Mouse (Mus musculus): Measurements from ENCODE around the gene Ly6g6f. TPM values are rescaled to one million over a fixed set of nuclear protein-coding genes. Genes with fewer than 3 reads are reported as not detected.

Ly6g6f gene
- polyA plus RNA-seq, 1 experiment, result not detected

DNA sequence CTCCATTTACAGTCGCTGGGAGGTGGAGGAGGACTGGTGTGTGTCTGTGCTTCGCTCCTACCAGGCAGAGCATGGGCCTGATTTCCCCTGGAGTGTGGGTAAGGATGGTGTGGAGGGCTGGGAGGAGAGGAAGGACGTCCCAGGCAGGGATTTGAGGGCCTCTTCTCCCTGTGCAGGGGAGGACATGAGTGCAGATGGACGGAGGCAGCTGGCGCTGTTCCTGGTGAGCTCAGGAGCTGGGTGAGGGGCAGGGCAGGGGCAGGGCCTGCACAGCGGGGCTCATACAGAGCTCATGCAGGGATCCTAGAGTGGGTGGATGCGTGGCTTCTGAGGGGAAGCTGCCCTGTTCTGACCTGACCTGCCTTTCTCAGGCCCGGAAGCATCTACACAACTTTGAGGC, 16.9 kb upstream of the Ly6g6f start:
- Histone ChIP-seq H3K4me1 (ENCODE audit: control insufficient read depth, insufficient read depth, low read length) (peaks cover 4% of the 10 kb centered on the region), H3K27ac (ENCODE audit: insufficient read depth, low read depth, low read length) (no peak overlapping the region), H3K4me3 (ENCODE audit: insufficient read depth, low read depth, low read length) (no peak overlapping the region)
- 69% methylated on average over 8 of the region's 8 CpGs for WGBS
- TF ChIP-seq POLR2A (IDR thresholded peaks at IDR 0.05; ENCODE audit: insufficient read depth, low read depth, low read length) (no peak), CTCF (IDR thresholded peaks at IDR 0.05; ENCODE audit: insufficient read depth, low read depth, low read length) (no peak)

DNA sequence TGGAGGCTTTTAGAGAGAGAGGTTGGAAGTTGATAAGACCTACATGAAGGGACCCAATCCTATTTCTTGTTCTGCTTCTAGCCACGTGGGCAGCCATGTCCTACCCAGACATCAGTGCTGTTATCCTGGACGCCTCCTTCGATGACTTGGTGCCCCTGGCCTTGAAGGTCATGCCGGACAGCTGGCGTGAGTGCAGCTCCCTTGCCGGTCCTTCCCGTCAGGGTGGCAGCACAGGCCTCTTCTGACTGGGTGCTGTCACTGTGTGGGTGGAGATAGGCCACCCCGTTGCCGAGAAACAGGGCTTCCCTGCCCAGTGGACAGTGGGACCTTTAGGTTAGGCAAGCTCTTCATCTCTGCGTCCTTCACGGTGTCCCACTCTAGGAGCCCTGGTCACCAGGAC, 15.8 kb upstream of the Ly6g6f start:
- no peak for TF ChIP-seq POLR2A (IDR thresholded peaks at IDR 0.05; ENCODE audit: insufficient read depth, low read depth, low read length)
- TF ChIP-seq CTCF (IDR thresholded peaks at IDR 0.05; ENCODE audit: insufficient read depth, low read depth, low read length), result no peak
- no peak overlapping the region for H3K27ac ChIP-seq (ENCODE audit: insufficient read depth, low read depth, low read length)
- H3K4me3 ChIP-seq (ENCODE audit: insufficient read depth, low read depth, low read length), result no peak overlapping the region
- H3K4me1 ChIP-seq (ENCODE audit: control insufficient read depth, insufficient read depth, low read length), result peaks cover 16% of the 10 kb centered on the region
- WGBS, result 87% methylated on average over 11 of the region's 11 CpGs

DNA sequence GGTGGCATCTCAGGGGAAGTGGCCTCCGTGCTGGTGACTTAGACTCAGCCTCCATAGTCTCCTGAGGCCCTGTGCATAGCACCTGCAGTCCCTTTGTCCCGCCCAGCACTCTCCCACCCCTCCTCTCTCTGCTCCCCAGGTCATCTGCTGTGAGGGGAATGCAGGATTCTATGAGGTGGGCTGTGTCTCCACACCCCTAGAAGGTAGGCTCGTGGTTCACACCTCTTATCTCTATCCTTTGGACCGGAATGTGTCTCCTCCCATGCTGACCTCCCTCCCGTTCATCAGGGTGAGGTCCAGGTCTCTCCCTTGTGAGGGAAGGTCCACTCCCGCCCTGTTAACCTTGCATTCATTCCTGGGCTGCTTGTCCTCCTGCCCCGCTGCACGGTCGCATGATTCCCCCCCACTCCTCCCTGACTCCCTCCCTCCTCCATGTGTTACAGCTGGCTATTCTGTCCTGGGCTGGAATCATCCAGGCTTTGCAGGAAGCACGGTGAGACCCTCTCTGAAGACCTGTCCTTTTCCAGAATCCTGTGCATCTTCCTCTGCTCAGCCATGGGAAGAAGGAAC, 14.9 kb upstream of the Ly6g6f start:
- Histone ChIP-seq H3K27ac (ENCODE audit: insufficient read depth, low read depth, low read length) (no peak overlapping the region), H3K4me1 (ENCODE audit: control insufficient read depth, insufficient read depth, low read length) (peaks cover 16% of the 10 kb centered on the region; the same call in 1 of the 2 replicates), H3K4me3 (ENCODE audit: insufficient read depth, low read depth, low read length) (no peak overlapping the region)
- TF ChIP-seq CTCF (IDR thresholded peaks at IDR 0.05; ENCODE audit: insufficient read depth, low read depth, low read length) (no peak), POLR2A (IDR thresholded peaks at IDR 0.05; ENCODE audit: insufficient read depth, low read depth, low read length) (no peak)
- 80% methylated on average over 10 of the region's 10 CpGs for WGBS

DNA sequence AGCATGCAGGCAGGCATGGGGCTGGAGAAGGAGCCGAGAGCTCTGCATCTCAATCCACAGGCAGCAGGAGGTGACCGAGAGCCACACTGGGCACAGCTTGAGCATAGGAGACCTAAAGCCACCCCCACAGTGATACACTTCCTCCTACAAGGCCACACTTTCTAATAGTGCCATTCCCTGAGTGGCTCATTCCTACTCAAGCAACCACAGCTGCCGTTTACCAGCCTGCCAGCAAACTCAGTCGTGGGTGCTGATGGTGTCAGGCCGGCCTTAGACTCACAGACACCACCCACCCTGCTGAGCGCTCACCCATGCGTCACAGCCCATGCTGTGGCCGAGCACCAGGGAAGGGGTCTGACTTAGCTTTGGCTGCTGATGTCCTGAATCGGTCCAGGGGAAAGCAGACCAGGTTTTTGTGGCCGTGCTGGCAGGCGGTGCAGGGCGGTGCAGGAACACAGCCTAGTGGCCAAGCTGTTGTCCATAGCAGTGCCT, 11.8 kb upstream of the Ly6g6f start:
- no peak for TF ChIP-seq CTCF (IDR thresholded peaks at IDR 0.05; ENCODE audit: insufficient read depth, low read depth, low read length)
- no peak for TF ChIP-seq POLR2A (IDR thresholded peaks at IDR 0.05; ENCODE audit: insufficient read depth, low read depth, low read length)
- peaks cover 19% of the 10 kb centered on the region; the same call in 1 of the 2 replicates for H3K4me1 ChIP-seq (ENCODE audit: control insufficient read depth, insufficient read depth, low read length)
- no peak overlapping the region for H3K4me3 ChIP-seq (ENCODE audit: insufficient read depth, low read depth, low read length)
- WGBS, result 60% methylated on average over 12 of the region's 12 CpGs
- no peak overlapping the region for H3K27ac ChIP-seq (ENCODE audit: insufficient read depth, low read depth, low read length)

DNA sequence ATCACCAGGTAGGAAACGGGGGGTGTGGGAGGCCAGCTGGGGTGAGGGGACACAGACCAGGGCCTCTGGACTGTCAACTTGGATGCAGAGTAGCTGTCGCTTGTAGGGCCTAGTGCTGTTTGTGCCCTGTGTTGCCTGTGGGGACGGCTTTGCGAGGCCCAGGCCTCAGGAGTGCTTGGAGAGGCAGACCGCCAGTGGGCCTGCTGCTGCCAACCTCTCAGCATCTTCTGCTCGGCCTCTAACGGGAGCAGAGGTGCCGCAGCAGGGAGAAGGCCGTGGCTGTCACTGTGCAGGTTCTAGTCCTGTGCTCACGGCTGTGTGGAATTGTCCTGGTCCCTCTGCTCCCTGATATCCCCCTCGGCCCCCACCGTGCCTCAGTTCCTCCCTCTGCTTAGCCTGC, 11.2 kb upstream of the Ly6g6f start:
- H3K4me3 ChIP-seq (ENCODE audit: insufficient read depth, low read depth, low read length), result no peak overlapping the region
- 81% methylated on average over 12 of the region's 12 CpGs for WGBS
- peaks cover 19% of the 10 kb centered on the region; the same call in 1 of the 2 replicates for H3K4me1 ChIP-seq (ENCODE audit: control insufficient read depth, insufficient read depth, low read length)
- no peak overlapping the region for H3K27ac ChIP-seq (ENCODE audit: insufficient read depth, low read depth, low read length)
- TF ChIP-seq CTCF (IDR thresholded peaks at IDR 0.05; ENCODE audit: insufficient read depth, low read depth, low read length), result no peak
- no peak for TF ChIP-seq POLR2A (IDR thresholded peaks at IDR 0.05; ENCODE audit: insufficient read depth, low read depth, low read length)

DNA sequence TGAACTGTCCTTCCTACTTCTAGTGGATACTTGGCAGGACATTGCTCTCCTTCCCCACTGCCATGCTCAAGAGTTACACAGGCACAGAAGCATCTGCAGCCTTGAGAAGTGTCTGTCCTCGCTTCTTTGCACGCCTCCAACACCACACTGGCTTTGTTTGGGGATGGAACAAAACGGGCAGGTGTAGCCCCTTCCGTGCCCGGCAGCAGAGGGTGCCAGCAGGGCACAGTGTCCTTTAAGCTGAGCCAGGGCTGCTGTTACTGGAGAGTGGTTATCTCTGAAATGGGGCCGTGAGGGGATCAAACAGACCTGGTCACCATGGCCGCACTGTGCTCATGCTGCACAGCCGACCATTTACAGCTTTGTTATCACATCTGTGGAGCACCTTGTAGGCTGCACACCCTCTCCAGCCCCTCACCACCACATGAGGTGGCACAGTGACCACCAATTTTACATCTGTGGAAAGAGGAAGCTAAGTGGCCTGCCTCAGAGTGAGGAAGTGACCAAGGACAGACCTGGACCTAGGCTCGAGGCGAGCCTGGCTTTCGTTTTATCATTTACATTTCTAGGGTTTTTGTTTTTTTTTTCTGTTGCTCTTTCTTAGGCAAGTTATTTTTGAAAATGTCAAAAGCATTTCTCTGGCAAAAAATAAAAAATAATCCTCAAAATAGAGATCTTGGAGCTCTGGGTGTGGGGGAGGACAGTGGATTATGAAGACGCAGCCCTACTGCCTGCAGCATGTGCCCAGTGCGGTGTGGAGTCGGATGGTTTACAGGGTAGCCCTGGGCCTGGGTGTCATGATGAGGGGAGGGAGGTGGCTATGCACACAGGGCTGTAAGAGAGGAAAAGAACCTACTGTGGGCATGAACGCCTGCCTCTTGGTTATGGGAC, 9.3 kb upstream of the Ly6g6f start:
- TF ChIP-seq POLR2A (IDR thresholded peaks at IDR 0.05; ENCODE audit: insufficient read depth, low read depth, low read length), result no peak
- TF ChIP-seq CTCF (IDR thresholded peaks at IDR 0.05; ENCODE audit: insufficient read depth, low read depth, low read length), result no peak
- WGBS, result 83% methylated on average over 15 of the region's 15 CpGs
- Histone ChIP-seq H3K4me3 (ENCODE audit: insufficient read depth, low read depth, low read length) (no peak overlapping the region), H3K4me1 (ENCODE audit: control insufficient read depth, insufficient read depth, low read length) (peaks cover 31% of the 10 kb centered on the region), H3K27ac (ENCODE audit: insufficient read depth, low read depth, low read length) (no peak overlapping the region)

DNA sequence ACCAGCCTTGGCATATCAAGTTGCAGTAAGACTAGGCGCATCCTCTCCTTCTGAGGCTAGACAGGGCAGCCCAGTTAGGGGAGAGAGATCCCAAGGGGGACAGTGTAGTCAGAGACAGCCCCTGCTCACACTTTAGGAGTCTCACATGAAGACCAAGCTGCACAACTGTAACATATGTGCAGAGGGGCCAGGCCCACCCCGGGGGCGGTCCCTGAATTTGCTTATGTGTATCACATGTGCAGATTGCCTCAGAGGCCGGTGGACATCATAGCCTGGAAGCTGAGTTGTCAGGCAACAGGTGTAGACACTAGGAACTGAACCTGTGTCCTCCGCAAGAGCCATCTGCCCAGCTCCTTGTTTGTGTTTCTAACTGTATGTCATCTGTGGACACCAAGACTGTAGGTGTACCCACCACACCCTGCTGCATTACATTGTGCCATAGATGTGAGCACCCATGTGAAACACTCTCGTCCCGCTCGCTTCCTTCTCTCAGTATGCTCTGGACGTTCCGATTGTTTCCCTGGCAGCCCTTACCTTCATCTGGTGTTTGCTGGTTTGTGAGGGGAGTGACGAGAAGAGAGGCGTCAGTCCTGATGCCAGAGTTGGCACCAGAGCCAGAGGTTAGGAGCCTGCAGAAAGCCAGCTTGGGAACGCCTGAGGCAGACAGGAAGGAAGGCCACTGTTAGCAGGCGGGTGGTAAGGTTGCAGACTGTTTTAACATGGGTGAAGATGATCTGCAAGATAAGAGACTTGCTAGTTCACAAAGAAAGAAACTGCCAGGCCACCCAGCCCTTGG, 7.2 kb upstream of the Ly6g6f start:
- no peak for TF ChIP-seq CTCF (IDR thresholded peaks at IDR 0.05; ENCODE audit: insufficient read depth, low read depth, low read length)
- Histone ChIP-seq H3K4me3 (ENCODE audit: insufficient read depth, low read depth, low read length) (no peak overlapping the region), H3K4me1 (ENCODE audit: control insufficient read depth, insufficient read depth, low read length) (peaks cover 31% of the 10 kb centered on the region), H3K27ac (ENCODE audit: insufficient read depth, low read depth, low read length) (no peak overlapping the region)
- whole genome bisulfite sequencing, result 92% methylated on average over 14 of the region's 14 CpGs

DNA sequence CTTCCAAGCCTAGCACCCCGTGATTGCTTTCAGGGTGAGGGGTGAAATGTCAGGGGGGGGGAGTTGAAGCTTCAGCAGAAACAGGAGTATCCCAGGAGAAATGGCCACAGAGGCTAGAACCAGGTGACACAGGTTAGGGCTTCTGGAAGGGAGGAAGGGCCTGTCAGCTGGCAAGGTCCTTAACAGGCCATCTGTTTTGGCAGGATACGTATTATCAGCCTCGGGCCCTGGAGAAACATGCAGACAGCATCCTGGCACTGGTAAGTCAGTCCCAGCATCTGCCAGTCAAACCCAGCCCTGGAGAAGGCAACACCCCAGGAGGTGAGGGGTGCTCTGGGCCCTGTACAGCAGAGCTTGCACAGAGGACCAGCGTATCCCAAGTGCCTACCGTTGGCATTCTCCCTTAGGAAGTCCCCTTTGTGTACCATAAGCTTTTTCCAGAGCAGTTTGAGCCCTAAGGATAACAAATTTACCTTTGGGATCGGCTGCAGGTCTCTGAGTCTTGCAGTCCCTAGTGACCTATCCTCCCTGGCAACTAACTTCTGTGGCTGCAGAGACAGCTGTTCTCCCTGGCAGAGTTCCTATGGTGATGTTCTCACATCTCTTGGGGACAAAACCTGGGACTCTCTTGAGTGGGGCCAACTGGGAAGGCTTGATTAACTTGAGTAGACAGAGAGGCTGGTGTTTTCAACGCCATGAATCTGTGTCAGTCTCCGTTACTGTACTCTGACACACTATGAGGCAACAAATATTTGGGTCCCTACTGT, 4.9 kb upstream of the Ly6g6f start:
- TF ChIP-seq POLR2A (IDR thresholded peaks at IDR 0.05; ENCODE audit: insufficient read depth, low read depth, low read length) (no peak), CTCF (IDR thresholded peaks at IDR 0.05; ENCODE audit: insufficient read depth, low read depth, low read length) (no peak)
- Histone ChIP-seq H3K4me3 (ENCODE audit: insufficient read depth, low read depth, low read length) (peak overlapping the region; percentile 78), H3K27ac (ENCODE audit: insufficient read depth, low read depth, low read length) (no peak overlapping the region), H3K4me1 (ENCODE audit: control insufficient read depth, insufficient read depth, low read length) (peaks cover 15% of the 10 kb centered on the region)
- WGBS, result 36% methylated on average over 8 of the region's 8 CpGs
